Mouse (Mus musculus): ENCODE results near the gene Ift81.

Gene Ift81

GRCm38 (mm10) chr5:122543392-122543791 lies 70.9 kb downstream of the Ift81 start:
- no peak for DNase-seq

DNA sequence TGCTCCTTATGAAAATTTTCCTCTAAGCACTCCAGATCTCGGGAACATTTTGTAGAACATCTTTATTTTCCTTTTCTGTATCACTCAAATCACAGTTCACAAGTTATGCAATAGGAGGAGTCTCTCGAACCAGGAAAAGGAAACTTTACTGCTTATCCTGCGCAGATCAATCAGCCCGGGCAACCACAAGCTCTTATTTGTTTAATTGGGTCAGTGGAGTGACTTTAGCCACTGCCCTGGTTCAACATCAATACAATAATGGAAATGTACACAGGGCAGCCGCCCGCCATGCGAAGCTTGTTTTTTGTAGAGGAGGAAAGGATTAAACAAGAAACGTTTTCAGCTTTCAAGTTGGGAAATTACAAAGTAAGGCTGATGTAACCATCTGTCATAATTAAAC lies 72.4 kb downstream of the Ift81 start:
- no peak for DNase-seq

GRCm38 (mm10) chr5:122538077-122538476 lies 76.2 kb downstream of the Ift81 start:
- DNase-seq, result no peak

DNA sequence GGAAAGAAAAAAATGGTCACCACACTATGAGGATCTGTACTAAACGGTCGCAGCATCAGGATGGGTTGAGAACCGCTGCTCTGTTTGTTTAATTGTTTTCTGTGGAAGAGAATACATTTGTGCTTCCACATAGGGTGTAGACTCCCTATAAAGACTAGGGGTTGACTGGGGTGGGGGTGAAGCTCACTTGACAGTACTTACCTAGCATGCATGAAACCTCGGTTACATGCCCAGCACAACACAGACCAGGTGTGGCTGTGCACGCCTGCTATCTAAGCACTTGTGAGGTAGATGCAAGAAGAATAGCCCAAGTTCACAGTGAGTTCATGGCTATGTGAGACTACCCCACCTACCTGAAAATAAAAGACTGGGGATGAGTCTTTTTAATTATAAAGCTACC lies 76.7 kb downstream of the Ift81 start:
- DNase-seq, result no peak

DNA sequence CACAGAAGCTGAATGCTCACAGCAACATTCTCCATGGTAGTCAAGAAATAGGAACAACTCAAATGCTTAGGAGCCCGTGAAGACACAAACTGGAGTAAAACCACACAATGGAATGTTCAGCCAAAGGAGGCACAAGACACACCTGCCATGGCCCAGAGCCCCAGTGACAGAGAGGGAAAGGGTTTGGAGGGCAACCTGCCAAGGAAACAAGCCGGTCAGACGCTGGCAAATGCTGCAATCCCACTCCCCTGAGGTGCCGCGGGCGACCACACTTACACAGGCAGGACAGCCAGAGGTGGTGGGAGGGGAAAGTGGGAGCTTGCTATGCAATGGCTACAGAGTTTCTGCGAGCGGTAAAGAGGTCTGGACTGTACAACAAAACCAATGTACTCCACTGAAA lies 80.4 kb downstream of the Ift81 start:
- no peak for DNase-seq

DNA sequence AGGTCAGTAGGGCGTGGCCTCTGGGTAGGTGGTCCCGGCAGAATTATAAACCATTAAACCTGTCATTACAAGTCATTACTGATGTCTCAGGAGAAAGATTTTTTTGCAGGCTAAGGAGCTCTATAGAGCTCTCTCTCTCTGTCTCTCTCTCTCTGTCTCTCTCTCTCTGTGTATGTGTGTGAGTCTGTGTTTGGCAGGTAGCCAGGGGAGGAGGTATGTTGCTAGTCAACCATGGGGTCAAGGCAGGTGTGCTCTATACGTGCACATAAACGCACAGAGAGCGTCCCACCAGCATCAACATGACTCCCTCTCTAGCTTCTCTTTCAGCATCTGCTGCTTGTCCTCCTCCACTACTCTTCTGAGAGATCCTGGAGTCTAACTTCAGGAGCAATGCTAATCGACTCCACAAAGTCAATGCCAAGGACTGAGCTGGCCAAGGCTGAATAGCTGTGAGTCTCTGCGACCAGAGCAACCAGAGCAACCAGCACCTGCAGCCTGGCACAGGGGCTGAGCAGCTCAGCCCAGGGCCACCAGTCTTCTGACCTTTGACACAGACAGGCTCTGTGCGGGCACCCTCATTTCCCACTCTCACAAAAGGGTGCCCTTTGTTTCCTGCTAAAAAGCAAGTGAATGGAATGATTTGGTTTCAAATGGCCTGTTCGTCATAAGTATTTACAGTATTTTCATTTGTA lies 84.3 kb downstream of the Ift81 start:
- no peak for DNase-seq

- DNase-seq, result no peak
Measured at GRCm38 (mm10) chr5:122529316-122529715, 85.0 kb downstream of the Ift81 start.

- no peak for DNase-seq
Measured at GRCm38 (mm10) chr5:122528591-122528990, 85.7 kb downstream of the Ift81 start.

DNA sequence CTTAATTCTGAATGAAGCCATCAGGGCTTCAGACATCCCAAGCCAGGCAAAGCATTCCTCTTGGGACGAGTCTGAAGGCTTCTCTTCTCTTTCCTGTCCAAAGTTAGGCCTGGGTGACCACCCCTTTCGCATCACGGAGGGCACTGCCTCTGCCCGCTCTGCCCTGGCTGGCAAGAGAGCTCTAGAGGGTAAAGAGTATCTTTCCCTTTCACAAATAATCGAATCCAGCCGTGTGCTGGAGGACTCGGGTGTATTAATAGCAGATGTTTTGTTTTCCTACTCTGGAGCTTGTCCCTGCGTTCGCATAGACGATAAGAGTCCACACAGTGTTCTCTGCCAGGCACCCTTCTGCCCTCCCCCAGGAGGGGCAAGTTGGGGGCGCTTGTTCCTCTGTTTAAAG lies 86.6 kb downstream of the Ift81 start:
- DNase-seq, result no peak

DNA sequence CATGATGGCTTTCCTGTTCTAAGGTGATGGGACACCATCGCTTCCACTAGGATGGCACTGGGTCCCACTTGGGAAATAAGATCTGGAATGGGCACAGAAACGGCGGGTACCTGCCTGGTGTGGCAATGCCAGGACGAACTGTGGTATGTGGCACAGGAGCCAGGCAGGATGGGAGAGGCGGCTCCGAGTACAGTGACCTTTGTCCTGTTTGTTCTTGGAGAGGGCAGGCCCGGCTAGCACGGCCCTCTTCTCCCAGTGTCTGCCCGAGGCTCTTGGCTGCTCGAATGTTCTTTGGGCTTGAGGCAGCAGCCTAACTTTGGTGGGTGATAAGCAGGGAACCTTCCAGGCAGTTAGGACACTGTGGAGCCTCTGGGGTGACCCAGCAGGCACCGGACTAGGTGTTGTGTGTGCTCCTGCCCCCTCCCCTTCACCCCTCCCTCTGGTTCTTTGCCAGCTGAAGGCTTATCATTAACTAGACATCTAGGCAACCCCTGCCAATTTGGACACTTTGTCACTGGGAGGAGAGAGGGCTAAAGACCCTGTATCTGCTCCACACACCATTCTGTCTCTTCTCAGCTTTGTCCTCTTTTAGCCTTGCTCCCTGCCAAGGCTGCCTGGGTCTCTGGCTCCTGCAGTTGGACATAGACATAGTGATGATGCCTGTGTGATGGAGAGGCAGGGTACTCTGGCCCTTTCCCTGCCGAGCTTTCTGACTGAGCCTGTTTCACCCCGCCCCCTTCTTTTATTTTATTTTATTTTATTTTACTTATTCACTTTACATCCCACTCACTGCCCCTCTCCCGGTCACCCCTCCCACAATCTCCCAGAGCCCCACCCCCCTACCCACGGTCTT lies 87.2 kb downstream of the Ift81 start:
- no peak for DNase-seq

GRCm38 (mm10) chr5:122526405-122526804 lies 87.9 kb downstream of the Ift81 start:
- no peak for DNase-seq

DNA sequence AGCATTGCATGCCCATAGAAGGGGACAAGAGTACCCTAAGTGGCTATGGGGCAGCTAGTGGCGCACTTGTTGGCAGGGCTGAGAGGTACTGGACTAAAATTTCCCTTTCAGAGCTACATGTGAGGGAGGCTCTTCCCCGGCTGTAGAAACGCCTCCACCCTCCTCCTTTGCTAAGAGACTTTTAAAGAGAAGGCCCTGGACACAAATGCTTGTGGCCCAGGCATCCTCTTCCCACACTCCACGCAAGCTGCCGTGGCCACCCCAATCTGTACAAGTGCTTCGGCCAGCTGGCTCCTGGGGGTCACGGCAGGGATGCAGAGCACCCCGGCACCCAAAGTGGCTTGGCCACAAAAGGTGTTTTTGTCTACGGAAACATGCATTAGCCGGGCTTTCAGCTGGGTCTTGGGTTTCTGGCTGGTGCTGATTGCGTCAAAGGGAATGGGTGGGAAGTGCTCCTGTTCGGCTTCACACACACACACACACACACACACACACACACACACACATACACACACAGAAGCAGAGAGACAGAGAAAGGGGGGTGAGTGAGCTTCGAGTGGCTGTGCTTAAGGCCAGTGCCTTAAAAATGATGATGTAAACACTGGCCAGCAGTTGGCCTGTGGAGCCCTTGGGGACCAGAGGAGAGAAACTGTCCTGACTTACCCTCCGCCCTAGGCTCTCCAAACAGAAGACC lies 88.9 kb downstream of the Ift81 start:
- no peak for DNase-seq

DNA sequence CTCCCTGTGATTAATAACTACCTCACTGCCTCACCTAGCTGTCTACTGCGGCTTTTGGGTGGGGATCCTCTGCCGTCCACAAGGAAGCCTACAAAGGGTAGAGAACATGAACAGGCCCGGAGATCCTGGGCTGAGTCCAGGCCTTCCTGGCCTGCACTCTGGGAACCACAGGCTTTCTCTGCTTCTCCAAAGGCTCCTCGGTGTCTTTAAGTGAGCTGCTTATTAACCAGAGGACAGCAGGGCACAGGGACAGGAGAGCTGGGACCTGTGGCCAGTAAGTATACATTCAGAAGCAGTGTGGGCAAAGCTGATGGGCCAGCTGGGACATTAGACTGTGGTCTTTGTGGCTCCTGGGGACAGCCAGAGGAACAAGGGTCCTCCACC lies 89.5 kb downstream of the Ift81 start:
- no peak for DNase-seq

- DNase-seq, result no peak
Measured at GRCm38 (mm10) chr5:122524244-122524643, 90.1 kb downstream of the Ift81 start.

DNA sequence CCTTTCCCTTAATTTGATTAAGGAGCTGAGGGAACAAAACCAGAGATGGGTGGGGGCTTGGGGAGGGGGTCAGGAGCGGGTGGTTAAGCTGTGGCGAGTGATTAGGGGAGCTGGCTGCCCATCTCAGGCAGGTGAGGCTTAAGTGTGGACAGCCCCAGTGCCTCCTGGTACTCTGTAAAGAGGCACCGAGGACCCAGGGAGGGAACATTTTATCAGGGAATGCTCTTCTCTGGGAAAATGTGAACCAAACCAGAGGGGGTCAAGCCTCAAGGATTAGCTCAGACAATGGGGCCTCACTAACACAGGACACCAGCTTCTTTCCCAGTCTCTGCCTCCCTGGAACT lies 93.2 kb downstream of the Ift81 start:
- no peak for DNase-seq

DNA sequence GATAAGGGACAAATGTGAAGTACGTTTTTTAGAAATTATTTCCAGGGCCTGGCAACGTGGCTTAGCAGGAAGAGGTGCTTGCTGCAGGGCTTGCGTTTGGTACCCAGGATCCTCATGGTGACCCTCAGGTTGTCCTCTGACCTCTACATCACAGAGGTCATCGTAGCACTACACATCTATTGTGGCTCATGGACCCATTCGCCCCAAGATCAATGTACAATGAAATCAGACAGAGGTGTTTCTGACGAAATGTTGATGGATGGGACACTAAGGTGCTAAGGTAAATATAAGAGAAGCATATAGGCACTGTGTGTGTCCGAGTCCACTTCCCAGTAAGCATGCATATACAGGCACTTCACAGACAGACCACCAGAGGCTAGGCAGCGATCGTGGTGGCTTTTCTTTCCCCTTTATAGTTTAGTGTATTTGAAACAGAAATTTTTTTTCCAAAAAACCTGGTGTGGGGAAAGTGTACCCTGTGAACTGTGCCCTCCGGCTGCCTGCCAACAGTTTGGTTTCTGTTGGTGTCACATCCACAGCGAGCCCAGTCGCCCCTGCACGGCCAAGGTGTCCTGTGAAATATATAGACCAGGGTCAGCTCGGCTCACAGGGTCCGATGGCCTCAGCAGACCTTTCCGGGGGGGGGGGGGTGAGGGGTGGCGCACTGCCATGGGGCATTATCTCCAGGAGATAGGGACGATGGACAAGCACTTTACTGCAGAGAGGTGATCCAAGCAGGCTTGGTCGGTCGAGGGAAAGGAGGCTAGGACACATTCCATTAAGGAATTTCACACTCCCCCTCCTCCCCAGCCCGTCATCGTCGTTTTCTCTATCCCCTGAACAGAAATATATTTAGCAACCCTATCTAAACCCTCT lies 93.8 kb downstream of the Ift81 start:
- DNase-seq, result no peak

GRCm38 (mm10) chr5:122519043-122519660 lies 95.2 kb downstream of the Ift81 start:
- no peak for DNase-seq

DNA sequence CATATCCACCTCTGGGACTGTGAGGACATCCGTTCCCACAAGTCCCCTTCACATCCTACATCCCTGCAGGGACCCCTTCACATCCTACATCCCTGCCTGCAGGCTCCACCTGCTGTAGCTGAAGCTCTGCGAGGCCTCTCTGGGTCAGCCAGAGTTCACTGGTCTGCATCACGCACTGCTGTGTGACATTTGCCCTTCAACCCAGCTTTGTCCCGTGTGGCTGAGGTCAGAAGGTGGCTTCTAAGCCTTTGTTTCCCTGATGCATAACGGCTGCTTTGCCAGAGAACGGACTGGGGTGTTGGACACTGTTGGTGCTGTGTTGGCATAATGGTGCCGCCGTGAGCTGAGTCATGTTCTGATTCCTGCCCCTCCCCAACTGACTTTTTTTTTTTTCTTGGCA lies 96.1 kb downstream of the Ift81 start:
- DNase-seq, result no peak

DNA sequence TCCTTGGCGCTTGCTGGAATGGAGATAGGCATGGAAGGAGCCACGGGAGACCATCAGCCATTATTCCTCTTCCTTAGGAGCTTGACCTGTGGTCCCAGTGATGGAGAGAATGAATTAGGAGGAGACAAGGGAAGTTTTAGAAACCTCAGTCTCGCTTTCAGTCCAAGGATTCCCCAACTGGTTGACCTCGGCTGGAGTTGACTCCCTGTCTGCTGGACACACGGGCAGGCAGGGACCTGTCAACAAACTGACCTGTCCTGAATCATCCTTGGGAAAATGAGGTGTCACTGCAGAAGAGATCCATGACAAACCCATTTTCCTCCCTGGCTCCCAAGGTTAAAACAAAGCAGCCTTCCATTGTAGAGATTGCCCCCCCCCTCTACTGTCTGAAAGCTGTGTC lies 97.4 kb downstream of the Ift81 start:
- DNase-seq, result no peak

GRCm38 (mm10) chr5:122516029-122516730 lies 98.1 kb downstream of the Ift81 start:
- DNase-seq, result no peak

- DNase-seq, result no peak
Measured at GRCm38 (mm10) chr5:122514127-122514521, 100.2 kb downstream of the Ift81 start.
